Comparison of ENCODE assay signal across 27 mouse cellular contexts in the genomic region with DNA sequence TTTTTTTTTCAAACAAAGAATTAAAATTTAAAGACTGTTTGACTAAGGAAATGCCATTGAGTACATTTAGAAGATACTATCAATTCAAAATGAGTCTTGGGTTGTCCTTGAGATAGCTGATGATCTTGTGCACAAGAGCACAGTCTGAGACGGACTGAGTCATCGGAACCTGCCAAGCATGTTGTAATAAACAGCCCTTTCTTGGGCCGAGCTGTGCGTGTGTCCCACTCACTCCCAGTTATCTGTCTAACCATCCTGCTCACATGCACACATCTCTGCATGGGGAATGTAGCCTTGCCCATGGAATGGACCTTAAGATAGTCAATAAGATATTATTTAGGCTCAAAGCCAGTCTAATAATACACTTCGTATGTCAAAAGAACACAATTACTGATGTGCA. TPM values are rescaled to one million over a fixed set of nuclear protein-coding genes. Genes with fewer than 3 reads are reported as not detected.
"Had no signal": no experiment of that assay in that cellular context is flagged by ENCODE, and none has a peak within 500 bp of the region (broad histone marks: within the 10 kb centered on the region; RNA-seq: fewer than 3 reads in every experiment).

No protein-coding gene starts in this region.

- H3K4me2 ChIP-seq: kidney, embryonic 15.5 days; limb, embryonic 13.5 days; liver, embryonic 12.5 days; liver, embryonic 15.5 days; lung, embryonic 15.5 days; midbrain, embryonic 12.5 days; midbrain, embryonic 15.5 days; neural tube, embryonic 13.5 days had no signal

- H3K9ac ChIP-seq: kidney, embryonic 15.5 days; limb, embryonic 13.5 days; liver, embryonic 12.5 days; liver, embryonic 15.5 days; lung, embryonic 15.5 days; midbrain, embryonic 12.5 days; midbrain, embryonic 15.5 days; neural tube, embryonic 13.5 days had no signal

- H3K27me3 ChIP-seq: kidney, embryonic 15.5 days; limb, embryonic 13.5 days; lung, embryonic 15.5 days; midbrain, embryonic 12.5 days; midbrain, embryonic 15.5 days; neural tube, embryonic 13.5 days had no signal

- DNase-seq: kidney, adult 8-10 months; kidney, postnatal 10 days; kidney, postnatal 36 days; layer of hippocampus, postnatal 36 days; liver; lung, adult 18-20 months; lung, postnatal 10 days; lung, postnatal 4 days; thymus, adult 18-20 months; thymus, postnatal 4 days had no signal

- H3K9me3 ChIP-seq: kidney, embryonic 15.5 days; limb, embryonic 13.5 days; liver, embryonic 12.5 days; liver, embryonic 15.5 days; lung, embryonic 15.5 days; midbrain, embryonic 12.5 days; midbrain, embryonic 15.5 days; neural tube, embryonic 13.5 days had no signal

- H3K4me3 ChIP-seq: kidney, embryonic 15.5 days; left cerebral cortex, adult 2 months; limb, embryonic 13.5 days; liver, embryonic 12.5 days; liver, embryonic 15.5 days; lung, embryonic 15.5 days; midbrain, embryonic 12.5 days; midbrain, embryonic 15.5 days; myocyte; neural tube, embryonic 13.5 days had no signal

- H3K36me3 ChIP-seq: liver, embryonic 12.5 days had no signal

- ATAC-seq: liver, embryonic 12.5 days; midbrain, embryonic 15.5 days had no signal

- H3K27ac ChIP-seq: kidney, embryonic 15.5 days; left cerebral cortex, adult 2 months; limb, embryonic 13.5 days; liver, embryonic 12.5 days; liver, embryonic 15.5 days; lung, embryonic 15.5 days; midbrain, embryonic 12.5 days; midbrain, embryonic 15.5 days; neural tube, embryonic 13.5 days had no signal

RNA-seq across cellular contexts. Expression of a gene that starts 4.9 kb away (rescaled TPM):
- total RNA-seq: monocyte, adult 5-6 weeks had no signal

RNA-seq across cellular contexts. Expression of a gene that starts 28.1 kb away (rescaled TPM):
- total RNA-seq: layer of hippocampus, adult 8-10 months; layer of hippocampus, postnatal 36 days; left cerebral cortex, adult 2 months; left cerebral cortex, postnatal 36 days; megakaryocyte progenitor cell, adult 5-6 weeks; monocyte, adult 5-6 weeks; neutrophil, adult 5-6 weeks had no signal
- polyA plus RNA-seq: small intestine, adult 2 months; spleen, adult 2 months had no signal
